Mouse (Mus musculus) c-Kit-positive CD71-negative TER-119-negative erythroid progenitor cells, embryonic 14.5 days (primary cell): Measurements from ENCODE around the gene Tmc8.
A peak's percentile ranks its signal among the peaks of the same experiment; 100 is the strongest.
"Not testable (repeated sequence)": the region's sequence is repeated elsewhere in the genome, so short reads cannot be mapped to it uniquely, and the experiment has no call there.

ENCODE experiments used
- DNase-seq: peaks from one replicate; pipeline ENCODE4 v3.0.0-alpha.2; 2013; ENCODE audit warnings: low read depth

Tmc8 gene

GRCm38 (mm10) chr11:117797511-117798159 is 15.8 kb downstream of the Tmc8 start, which contains the start of gene 6030468B19Rik:
Gene 6030468B19Rik, plus strand, starts transcription at chr11:117797660.
- no peak for DNase-seq

GRCm38 (mm10) chr11:117798160-117798541 is 16.3 kb downstream of the Tmc8 start:
- no peak for DNase-seq

GRCm38 (mm10) chr11:117799174-117799573 is 17.3 kb downstream of the Tmc8 start:
- DNase-seq, result no peak

- no peak for DNase-seq
Observed at GRCm38 (mm10) chr11:117800038-117800437, 18.2 kb downstream of the Tmc8 start.

GRCm38 (mm10) chr11:117801650-117802049 is 19.8 kb downstream of the Tmc8 start:
- no peak for DNase-seq

GRCm38 (mm10) chr11:117803166-117803688 is 21.4 kb downstream of the Tmc8 start:
- no peak for DNase-seq

GRCm38 (mm10) chr11:117806781-117807180 is 24.9 kb downstream of the Tmc8 start:
- no peak for DNase-seq

- no peak for DNase-seq
Observed at GRCm38 (mm10) chr11:117809407-117810311, 27.8 kb downstream of the Tmc8 start, which contains the start of the genes Gm20708 and Syngr2. Gene Gm20708, plus strand, starts transcription at chr11:117809668. Gene Syngr2, plus strand, starts transcription at chr11:117809668.

- DNase-seq, result peak; percentile 81
Observed at GRCm38 (mm10) chr11:117810401-117811046, 28.6 kb downstream of the Tmc8 start.

GRCm38 (mm10) chr11:117813867-117814266 is 32.0 kb downstream of the Tmc8 start:
- DNase-seq, result no peak

GRCm38 (mm10) chr11:117814704-117815366 is 33.0 kb downstream of the Tmc8 start:
- DNase-seq, result no peak

- DNase-seq, result not testable (repeated sequence)
Observed at GRCm38 (mm10) chr11:117815850-117816249, 34.0 kb downstream of the Tmc8 start.

GRCm38 (mm10) chr11:117816389-117816996 is 34.6 kb downstream of the Tmc8 start:
- DNase-seq, result no peak

- no peak for DNase-seq
Observed at GRCm38 (mm10) chr11:117819095-117819494, 37.2 kb downstream of the Tmc8 start.

GRCm38 (mm10) chr11:117820173-117820572 is 38.3 kb downstream of the Tmc8 start:
- DNase-seq, result no peak

- DNase-seq, result no peak
Observed at GRCm38 (mm10) chr11:117821868-117822267, 40.0 kb downstream of the Tmc8 start.

GRCm38 (mm10) chr11:117822728-117823241 is 40.9 kb downstream of the Tmc8 start:
- no peak for DNase-seq

GRCm38 (mm10) chr11:117823411-117823810 is 41.5 kb downstream of the Tmc8 start:
- DNase-seq, result no peak

GRCm38 (mm10) chr11:117824060-117824969 is 42.4 kb downstream of the Tmc8 start:
- DNase-seq, result no peak
